Mouse (Mus musculus): Measurements from ENCODE around the gene Ermp1.

The Ermp1 gene

DNA sequence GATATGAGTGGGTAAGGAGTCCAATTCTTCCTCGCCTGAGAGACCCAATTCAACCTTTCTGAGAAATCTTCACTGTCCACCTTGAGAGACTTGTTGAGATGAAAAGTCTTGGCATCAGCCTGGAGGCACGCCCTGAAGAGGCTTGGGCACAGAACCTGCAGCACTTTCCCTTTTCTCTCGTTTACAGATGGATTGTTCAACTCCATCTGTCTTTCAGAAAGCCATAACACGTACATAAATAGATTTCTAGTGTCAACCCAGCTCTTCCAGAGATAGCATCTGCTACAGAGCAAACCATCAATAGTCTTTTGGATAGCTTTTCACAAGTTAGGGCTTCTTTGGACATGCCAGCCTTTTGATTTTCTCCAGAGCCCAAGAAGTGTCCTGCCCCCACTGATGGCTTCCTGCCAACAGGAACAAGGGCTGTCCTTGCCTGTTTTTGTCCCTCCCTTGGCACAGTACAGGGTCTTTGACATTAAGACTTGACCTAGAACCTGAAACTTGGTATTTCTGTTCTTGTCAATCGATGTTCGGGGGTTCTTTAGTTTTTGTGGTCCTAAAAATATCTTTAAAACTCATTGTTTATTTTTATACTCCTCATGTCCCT lies 13.9 kb upstream of the Ermp1 start:
- no peak for DNase-seq (ENCODE audit: low spot score in 2 of 2)

DNA sequence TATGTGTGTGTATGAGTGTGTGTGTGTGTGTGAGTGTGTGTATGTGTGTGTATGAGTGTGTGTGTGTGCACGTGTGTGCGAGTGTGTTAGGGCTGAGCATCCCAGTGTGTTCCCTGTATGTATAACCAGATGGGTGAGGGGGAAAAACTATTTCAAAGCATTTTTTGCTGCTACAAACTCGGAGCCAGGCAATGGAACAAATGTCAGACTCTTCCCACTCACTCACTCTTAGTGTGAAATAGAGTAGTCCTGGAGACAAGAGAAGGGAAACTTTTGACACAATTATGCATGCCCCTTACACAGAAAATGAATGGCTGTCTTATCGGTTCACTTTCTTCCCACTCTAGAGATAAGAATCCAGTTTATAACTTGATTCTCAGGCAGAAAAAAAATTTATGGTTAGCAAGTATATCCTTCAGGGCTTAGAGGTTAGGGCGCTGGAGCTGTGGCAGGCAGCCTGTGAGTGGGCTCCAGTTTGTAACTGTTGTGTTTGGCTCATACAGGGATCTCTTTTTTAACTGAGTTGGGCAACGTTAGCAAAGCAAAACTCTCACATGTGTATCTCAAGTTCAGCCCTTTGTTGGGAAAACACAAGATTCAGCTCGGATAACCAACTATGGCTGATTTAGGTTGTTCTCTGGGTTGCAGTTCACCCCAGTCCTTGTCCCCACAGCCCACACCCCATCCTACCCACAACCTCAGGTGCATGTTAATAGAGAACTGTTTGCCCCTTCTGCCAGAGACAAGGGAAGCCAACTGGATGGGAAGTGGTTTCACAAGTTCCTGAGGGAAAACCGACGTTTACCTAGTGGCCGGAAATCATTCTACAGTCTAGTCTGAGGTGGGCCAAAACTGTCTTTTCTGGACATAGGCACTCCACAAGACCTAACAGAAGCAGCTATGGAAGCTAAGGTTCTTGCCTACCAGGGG lies 12.9 kb upstream of the Ermp1 start:
- DNase-seq (ENCODE audit: low spot score in 2 of 2): no peak

DNA sequence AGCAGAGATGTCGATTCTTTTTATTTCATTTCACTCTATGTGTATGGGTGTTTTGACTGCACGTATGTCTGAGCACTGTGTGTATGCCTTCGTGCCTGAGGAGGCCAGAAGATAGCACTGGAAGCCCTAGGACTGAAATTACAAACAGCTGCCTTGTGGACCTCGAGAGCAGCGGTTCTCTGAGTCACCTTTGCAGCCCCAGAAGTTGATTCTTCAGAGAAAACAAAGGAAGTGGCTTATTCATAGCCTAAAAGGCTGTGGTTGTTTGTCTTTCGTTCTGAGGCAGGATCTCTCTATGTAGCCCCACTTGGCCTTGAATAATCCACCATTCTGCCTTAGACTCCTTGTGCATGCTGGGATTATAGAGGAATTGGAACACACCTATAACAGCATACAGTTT lies 11.5 kb upstream of the Ermp1 start:
- DNase-seq (ENCODE audit: low spot score in 2 of 2): no peak

DNA sequence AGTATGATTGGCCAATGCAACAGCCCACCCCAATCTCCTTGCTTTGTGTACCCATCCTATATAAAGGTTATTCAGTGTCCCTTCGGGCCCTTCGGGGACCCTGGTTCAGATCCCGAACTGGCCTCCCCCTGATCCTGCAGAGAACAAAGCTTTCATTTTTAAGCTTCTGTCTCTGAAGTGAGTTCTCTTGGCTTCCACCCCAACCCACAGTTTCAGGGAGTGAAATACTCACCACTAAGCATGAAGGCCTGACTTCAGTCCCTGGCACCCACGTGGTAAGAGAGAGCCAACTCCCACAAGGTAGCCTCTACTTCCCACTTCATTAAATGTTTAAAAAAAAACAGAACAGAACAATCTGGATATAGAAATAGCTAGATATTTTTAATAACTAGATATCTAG lies 10.6 kb upstream of the Ermp1 start:
- DNase-seq (ENCODE audit: low spot score in 2 of 2): no peak

DNA sequence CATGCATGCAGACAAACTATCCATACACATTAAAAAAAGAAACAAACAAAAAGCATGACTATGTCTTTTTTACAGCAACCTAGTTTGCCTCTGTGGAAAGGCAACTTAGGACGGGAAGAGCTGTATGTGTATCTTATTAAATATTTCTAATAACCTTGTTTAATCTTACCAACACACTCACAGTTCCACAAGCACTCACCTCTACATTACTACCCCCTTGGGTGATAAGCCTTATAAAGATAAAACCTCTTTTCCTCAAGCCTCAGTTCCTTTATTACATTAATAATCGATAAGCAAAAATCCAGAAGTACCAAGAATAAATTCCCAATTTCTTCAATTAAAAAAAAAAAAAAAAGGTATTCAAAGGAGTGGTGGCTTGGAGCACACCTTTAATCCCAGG lies 9.3 kb upstream of the Ermp1 start:
- DNase-seq (ENCODE audit: low spot score in 2 of 2): no peak

DNA sequence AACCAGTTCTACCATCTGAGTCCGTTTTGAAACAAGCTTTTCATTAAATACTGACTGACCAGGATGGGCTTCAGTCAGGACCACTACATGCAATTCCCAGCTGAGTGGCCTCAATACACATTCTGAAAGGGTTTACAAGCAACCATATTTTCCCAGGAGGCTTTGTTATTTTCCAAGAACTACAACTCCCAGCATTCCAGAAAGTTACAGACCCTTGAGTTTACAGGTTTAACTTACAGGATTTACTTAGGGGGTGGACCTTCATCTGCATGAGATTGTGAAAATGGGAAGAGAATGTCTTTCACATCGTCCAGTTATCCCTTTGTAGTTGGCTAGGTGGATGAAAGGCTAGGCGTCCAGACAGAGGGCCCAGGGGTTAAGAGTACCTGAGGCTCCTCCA lies 8.8 kb upstream of the Ermp1 start:
- DNase-seq (ENCODE audit: low spot score in 2 of 2): no peak

DNA sequence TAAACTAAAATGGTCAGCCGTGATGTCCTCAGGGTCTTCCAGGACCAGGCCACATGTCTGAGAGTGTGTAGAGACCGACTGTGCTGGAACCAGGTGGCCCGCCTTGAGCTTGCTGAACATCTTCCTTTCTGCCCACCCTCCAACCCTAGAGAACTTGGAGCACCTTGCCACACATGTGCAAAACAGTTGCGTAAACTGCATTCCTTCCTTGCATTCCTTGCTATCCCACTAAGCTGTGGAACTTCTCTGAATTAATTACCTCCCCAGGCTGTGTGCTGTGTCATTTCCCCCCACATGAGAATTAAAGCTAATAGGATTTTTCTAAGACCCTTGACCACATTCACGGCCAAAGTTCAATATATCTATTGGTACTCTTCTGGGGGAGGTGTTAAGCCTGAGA lies 8.4 kb upstream of the Ermp1 start:
- DNase-seq (ENCODE audit: low spot score in 2 of 2): no peak

DNA sequence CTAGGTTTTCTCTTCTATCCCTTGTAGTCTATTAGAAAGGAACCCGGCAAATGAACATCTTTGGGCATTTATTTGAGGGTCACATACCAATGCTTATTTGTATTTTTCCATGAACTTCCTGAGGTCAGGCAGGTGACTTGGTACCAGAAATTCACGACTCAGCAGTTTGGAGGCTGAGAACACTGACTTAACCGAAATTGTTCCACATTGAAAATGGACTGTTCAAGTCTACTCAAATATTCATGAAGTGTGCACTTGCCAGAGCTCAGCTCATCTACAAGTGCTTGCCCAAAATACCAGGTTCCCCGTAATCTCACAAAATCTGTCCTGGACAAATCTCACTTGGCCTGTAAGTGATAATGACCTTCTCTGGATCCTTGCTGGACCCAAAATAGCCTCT lies 7.8 kb upstream of the Ermp1 start:
- no peak for DNase-seq (ENCODE audit: low spot score in 2 of 2)

DNA sequence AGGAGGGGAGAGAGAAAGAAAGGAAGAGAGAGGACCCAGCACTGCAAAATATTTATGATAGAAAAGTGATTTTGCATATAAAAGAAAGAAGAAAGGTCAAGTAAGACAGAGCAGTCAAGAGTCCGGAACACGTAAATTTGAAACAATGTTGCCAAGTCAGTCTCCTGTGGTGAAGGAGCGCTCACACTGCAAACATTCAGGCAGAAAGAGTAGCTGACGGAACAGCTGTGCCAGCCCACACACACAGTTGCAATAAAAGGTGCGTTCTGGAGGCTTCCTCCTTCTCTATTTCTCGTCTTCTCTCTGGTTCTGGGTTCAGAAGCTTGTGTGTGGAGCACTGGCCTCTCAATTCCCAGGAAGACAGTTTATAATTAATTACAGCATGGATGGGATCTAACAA lies 6.9 kb upstream of the Ermp1 start:
- no peak for DNase-seq (ENCODE audit: low spot score in 2 of 2)

DNA sequence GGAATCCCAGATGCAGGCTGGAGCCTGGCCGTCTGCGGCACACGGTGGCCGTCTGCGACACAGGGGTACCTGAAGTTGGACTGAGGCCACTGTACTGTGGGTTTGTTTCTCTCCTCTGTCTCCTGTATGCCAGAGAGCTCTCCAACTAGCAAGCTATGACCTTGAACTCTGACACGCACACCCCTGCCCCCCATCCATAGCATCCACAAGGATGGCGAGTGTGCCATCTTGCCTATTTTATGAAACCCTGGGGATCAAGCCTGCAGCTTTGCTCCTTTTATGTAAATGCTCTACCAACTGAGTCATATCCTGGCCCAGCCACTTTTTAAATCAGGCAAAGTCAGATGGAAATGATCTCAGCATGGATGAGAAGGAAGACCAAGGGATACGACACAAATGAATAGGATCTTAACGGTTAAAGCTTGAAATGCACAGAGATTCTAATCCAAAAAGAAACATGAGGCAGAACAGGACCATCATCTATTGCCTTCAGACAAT lies 5.6 kb upstream of the Ermp1 start:
- DNase-seq (ENCODE audit: low spot score in 2 of 2): no peak

DNA sequence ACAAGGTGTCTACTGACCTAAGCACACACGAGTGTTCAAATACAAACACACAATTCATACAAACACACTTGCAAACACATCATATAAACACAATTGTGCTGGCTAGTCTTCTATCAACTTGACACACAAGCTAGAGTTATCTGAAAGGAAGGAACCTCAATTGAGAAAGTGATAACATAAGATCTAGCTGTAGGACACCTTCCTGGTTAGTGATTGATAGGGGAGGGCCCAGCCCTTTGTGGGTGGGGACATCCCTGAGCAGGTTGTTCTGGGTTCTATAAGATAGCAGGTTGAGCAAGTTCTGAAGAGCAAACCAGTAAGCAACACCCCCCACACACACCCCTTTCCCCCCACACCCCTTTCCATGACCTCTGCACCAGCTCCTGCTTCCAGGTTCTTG lies 1.5 kb upstream of the Ermp1 start:
- no peak for DNase-seq (ENCODE audit: low spot score in 2 of 2)

DNA sequence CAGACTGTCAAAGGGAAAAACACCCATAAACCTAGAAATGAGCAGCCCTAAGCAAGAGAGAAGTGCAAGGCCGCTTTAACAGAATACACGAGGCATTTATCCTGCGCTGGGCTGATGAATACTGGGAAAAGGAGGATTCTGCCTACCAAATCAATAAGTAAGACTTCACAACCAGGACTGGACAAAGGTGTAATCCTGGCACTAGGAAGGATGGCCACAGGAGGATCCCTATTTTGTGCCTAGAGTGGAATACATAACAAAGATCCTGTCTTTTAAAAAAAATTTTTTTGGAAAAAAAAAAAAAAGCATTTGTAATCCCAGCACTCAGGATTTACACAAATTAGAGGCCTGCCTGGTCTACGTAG lies 317 bp upstream of the Ermp1 start:
- no peak for DNase-seq (ENCODE audit: low spot score in 2 of 2)

DNA sequence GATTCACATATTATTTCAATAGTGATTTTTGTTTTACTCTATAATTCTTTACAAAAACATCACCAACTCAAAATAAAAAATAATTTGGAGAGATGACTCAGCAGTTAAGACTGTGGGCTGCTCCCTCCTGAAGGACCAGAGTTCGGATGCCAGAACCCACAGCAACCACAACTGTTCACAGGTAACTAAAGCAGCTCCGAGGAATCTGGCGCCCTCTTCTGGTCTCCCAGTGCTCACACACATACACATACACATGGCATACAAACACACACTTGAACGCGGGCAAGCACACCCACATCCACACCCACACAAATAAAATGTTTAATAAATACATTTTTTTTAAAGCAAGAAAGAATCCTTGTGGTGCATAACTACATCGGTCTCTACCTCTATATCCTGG lies 3.5 kb downstream of the Ermp1 start:
- no peak for DNase-seq (ENCODE audit: low spot score in 2 of 2)

DNA sequence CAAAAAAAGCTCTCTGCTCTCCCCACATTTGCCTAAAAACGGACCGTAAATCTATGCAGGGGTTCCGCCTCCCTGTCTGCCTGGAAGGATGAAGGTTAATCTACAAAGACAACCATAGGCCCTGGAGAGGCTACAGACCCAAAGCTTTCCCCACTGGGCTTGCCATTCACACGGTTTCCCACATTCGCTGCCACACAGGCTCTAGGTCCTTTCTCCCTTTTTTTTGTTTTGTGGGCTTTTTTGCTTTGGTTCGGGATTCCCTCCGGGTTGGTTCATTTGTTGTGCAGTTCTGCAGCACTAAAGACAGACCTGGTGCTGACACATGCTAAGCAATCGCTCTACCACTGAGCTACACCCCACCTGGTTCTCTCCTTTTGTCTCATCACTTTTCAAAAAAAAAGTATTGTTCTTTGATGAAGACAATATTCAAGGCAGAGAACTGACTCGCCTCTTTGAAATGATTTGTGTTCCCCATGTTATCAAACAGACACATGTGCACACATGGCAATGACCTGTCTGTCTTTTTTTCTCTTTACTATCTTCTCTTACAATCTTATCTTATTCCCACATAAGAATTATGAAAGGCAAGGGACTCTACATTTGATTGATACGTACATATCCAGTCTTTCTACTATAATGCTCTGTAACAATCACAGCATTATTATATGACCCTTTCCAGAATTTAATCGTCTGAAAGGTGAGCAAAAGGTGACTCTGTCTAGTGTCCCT lies 4.9 kb downstream of the Ermp1 start:
- no peak for DNase-seq (ENCODE audit: low spot score in 2 of 2)

DNA sequence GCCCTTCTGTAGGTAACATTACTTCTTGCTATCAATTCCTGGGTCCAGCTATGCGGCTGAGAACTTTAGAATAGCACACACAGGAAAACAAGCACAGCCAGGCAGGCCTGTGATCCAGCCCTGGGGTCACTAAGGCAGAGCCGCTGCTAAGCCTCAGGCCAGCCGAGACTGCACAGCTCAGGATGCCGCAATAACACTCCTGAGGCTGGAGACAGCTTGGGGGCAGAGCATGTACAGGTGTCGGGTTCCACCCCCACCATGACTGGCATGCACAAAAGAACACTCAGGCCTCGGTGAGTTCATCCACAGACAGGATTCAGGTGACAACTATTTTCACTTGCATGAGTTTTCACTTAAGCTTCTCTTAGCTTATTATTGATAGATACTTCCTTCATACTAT lies 6.0 kb downstream of the Ermp1 start:
- DNase-seq (ENCODE audit: low spot score in 2 of 2): no peak

DNA sequence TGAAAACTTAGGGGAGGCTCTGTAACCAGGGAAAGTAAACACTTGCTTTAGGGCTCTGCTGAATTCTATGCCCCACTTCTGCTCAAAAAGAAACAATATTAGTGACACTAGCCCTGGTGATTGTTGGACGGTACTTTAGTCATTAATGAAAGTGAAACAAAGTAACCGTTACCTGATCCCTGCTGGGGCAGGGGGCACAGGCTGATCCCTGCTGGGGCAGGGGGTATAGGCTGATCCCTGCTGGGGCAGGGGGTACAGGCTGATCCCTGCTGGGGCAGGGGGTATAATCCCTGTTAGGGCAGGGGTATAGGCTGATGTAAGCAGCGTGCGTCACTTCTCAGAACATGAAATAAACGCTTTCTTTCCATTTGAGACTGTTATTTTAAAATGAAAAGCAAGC lies 6.7 kb downstream of the Ermp1 start:
- no peak for DNase-seq (ENCODE audit: low spot score in 2 of 2)

DNA sequence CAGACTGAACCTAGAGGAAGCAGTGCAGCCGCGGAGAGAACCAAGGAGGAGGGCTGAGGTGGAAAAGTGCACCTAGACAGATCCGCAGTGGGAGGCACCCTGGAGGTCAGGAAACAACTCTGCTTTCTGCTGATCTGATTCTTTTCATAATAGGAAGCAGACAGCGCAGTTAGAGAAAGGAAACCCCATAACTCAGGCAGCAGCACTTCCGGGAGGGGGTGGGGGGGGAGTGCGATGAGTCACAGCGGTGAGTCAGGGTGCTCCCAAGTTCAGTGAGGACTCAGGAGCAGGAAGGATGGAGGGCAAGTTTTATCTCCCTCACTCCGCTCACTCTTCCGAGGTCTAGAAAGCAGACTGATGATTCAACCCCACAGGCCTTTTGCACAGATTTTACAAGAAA lies 7.2 kb downstream of the Ermp1 start:
- DNase-seq (ENCODE audit: low spot score in 2 of 2): peak; percentile 15 to 31

DNA sequence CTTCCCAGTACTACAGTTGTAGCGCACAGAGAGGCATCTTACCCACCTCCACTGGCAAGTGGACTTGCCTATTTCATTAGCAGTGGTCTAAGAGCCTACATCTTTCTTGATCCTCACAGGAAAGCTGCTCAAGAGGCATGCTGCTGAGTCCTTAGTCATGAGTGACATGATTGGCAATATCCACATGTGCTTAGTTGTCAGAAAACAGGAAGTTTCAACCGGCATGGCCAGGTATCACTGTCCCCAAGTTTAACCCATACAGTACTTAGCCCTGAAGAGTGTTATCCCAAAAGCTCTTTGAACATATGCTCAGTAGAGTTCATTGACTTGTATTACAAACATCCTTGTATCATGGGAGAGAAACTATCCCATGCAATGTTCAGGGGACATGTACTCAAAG lies 36.1 kb downstream of the Ermp1 start:
- no peak for DNase-seq (ENCODE audit: low spot score in 2 of 2)

DNA sequence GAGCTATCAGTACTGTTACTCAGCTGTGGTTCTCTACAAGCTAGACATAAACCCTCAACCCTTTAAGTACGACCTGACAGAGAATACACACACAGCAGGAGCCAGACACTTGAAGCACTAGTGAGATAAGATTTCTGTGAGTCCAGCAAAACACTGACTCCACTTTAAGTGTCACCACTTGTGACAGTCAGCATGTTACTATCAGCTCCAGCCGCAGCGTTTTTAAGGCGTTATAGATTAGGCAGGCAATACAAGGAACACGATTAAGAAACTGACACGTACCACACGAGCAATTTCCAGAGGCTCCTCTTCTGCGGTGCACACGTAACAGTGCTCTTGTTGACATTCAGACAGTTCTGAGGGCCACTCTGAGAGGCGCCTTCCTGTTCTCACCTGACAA lies 37.3 kb downstream of the Ermp1 start:
- DNase-seq (ENCODE audit: low spot score in 2 of 2): no peak

DNA sequence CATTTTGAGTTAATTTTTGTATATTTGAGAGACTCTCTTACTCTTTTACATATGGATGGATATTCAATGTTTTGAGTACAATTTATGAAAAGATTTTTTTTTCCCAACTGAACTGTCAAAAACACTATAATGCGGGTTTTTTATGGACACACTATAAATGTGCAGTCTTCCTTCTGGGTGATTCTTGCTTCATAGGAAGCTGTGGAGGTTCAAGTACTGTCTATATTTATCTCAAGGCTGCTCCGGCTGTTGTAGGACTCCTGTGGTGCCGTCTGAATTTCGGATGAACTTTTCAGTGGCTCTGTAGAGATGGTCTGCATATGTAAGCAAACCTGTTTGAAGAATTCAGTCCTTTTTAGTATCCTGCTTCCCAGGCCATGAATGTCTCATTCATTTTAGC lies 40.0 kb downstream of the Ermp1 start:
- DNase-seq (ENCODE audit: low spot score in 2 of 2): no peak

DNA sequence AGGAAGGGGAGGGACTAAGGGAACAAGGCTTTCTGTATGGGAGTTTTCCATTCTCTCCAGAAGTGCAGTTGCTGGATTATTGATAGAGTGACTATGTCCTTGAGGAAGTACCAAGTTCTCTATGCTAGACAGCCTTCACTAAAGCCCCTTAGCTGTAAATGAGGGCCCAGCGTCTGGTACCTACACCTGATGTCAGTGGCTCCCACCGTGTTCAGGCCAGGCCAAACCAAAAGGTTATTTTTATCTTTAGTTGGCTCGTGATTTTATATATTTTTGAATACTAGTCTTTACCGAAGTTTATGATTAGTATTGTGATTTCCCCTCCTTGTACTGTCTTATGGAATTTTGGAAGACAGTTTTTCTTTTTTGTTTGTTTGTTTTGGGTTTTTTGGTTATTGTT lies 40.7 kb downstream of the Ermp1 start:
- no peak for DNase-seq (ENCODE audit: low spot score in 2 of 2)

DNA sequence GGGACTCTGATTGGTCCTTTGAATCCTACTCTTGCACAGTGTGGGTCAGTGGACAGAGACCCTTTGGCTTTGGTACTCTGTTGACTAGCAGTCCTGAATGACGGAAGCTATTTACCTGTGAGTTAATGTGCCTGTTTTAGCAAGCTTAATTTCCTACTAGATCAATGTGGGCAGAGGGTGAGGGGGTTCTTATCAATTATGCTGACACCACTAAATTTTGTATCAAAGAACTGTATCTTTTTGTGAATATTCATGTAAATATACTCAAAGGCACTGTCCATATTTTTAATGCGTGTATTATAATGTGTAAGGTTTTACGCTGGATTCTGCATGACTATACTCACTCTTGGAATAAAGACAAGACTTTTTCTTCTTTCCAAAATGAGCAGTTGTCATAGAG lies 43.6 kb downstream of the Ermp1 start:
- DNase-seq (ENCODE audit: low spot score in 2 of 2): no peak
